Mouse (Mus musculus) left cerebral cortex, adult 9 months (tissue): ENCODE results near the gene Psmb8.
A peak's percentile ranks its signal among the peaks of the same experiment; 100 is the strongest.
"Not testable (repeated sequence)": the region's sequence is repeated elsewhere in the genome, so short reads cannot be mapped to it uniquely, and the experiment has no call there.

Experiments
- DNase-seq, 2 experiments: peaks; one replicate each; pipeline ENCODE4 v3.0.0; 2022; ENCODE audit warnings: low spot score in 2 of 2

The Psmb8 gene

DNA sequence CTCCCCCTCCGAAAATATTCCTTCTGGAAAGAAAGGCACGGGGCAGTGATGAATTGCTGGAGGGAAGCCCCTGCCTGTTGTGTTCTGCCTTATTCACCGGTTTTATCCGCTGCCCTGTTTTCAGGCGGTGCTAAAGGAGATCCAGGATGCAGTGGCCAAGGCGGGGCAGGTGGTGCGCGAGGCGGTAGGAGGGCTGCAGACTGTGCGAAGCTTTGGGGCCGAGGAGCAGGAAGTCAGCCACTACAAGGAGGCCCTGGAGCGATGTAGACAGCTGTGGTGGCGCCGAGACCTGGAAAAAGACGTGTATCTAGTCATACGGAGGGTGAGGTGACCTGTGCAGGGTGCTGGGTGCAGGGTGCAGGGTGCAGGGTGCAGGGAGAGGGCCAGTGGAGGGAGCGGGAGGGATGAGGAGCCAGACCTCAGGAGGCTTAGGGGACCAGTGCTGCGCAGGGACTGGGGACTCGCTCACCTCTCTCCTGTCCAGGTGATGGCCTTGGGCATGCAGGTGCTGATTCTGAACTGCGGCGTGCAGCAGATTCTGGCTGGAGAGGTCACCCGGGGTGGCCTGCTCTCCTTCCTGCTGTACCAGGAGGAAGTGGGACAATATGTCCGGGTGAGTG lies 14.3 kb downstream of the Psmb8 start:
- DNase-seq, result no peak

DNA sequence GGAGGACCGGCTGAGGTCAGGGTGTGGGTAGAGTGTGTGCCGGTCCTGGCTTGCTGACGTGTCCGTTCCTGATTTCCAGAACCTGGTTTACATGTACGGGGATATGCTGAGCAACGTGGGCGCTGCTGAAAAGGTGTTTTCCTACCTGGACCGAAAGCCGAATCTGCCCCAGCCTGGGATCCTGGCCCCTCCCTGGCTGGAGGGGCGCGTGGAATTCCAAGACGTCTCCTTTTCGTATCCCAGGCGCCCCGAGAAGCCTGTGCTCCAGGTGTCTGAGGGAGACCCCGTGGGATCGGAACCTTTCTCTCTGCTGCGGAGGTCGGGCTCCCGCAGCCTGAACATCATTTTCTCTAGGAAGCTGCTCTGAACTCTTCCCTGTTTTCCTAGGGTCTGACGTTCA lies 16.4 kb downstream of the Psmb8 start:
- DNase-seq, result no peak

- DNase-seq, result no peak
Observed at GRCm38 (mm10) chr17:34215176-34215575, 17.7 kb downstream of the Psmb8 start.

DNA sequence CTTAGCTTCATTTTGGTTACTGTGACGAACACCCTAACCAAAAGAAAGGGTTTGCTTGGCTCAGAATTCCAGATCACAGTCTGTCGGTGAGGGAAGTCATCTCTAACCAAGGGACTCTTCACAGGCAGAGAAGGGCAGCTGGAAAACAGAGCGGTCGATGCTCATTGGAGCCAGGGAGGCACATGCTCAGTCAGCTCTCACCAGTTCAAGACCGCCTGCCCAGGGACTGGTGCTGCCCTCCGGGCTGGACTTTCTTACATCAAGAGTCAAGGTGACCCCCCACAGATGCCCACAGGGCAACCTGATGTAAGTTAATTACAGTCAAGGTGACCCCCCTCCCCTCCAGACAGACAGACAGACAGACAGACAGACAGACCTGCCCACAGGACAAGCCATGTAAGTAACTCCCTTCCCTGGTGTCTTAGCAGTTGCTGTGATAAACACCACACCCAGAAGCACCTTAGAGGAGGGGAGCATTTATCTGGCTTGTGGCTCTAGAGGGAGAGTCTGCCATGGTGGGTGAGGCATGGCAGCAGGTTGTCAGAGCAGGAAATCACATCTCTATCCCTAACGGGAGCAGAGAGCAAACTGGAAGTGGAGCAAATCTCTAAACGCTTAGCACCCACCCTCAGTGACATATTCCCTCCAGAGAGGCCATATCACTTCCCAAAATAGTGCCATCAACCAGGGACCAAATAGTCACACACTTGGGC lies 19.9 kb downstream of the Psmb8 start:
- DNase-seq, result no peak

GRCm38 (mm10) chr17:34217986-34218385 lies 20.5 kb downstream of the Psmb8 start:
- no peak for DNase-seq

DNA sequence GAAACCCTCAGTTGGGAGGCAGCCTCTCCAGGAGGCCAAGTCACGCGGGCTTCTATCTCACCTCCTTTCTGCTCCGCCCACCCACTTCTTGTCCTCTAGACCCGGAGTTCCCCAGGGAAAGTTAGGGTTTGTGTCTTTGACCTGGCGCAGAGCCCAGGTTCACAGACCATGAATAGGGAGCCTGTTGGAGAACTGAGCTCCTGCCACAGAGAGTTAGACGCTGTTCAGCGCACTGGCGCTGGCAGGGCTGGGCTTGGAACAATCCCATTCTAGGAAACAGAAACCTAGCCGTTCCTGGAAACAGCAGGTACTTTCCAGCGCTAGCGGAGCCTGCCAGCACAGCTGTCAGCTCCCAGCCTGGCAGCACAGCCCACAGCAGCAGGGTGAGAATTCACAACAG lies 21.2 kb downstream of the Psmb8 start:
- peak in 1 of 2 experiments; percentile 56 for DNase-seq

DNA sequence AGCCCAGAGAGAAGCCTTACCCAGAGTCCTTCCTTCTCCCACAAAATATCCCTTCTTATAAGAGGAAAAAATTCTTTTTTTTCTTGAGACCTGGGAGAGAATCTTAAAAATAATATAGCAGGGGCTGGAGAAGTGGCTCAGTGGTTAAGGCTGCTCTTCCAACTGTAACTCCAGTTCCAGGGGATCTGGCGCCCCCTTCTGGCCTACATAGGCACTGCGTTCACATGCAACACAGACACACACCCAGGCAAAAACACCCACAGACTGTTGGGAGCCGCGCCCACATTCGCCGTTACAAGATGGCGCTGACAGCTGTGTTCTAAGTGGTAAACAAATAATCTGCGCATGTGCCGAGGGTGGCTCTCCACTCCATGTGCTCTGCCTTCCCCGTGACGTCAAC lies 21.6 kb downstream of the Psmb8 start:
- DNase-seq, result not testable (repeated sequence)

- peak; percentile 45 to 58 for DNase-seq
Observed at GRCm38 (mm10) chr17:34219801-34220200, 22.3 kb downstream of the Psmb8 start.

- DNase-seq, result not testable (repeated sequence)
Observed at GRCm38 (mm10) chr17:34220401-34220800, 22.9 kb downstream of the Psmb8 start.

DNA sequence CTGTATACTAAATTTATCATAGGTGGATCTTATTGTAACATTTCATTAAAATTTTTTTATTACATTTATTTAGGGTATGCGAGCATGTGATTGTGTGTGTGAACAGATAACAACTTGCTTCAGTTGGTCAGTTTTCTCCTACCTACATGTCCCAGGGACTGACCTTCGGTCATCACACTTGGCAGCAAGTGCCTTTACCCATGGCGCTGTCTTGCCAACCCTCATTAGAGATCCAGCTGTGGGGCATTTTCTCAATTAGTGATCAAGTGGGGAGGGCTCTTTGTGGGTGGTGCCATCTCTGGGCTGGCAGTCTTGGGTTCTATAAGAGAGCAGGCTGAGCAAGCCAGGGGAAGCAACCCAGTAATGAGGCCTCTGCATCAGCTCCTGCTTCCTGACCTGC lies 27.3 kb downstream of the Psmb8 start:
- no peak for DNase-seq

DNA sequence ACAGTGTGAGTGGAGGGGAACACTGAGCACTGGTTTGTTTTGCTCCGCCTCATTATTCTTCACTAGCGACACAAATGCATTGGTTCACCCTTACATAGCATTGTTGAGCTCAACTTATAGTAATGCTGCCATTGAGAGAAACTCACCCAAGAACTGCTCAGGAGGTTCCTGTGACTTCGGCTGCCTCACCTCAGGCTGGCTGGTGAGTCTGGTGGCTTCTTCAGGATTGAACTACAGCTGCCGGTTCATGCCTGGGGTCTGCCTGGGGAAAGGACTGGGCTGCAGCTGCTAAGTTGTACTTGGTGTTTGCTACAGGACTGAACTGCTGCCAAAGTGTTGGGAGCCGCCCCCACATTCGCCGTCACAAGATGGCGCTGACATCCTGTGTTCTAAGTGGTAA lies 27.9 kb downstream of the Psmb8 start:
- DNase-seq, result no peak

GRCm38 (mm10) chr17:34225911-34226310 lies 28.4 kb downstream of the Psmb8 start:
- DNase-seq, result not testable (repeated sequence)

- DNase-seq, result peak in 1 of 2 experiments; percentile 20
Observed at GRCm38 (mm10) chr17:34230971-34231370, 33.5 kb downstream of the Psmb8 start.

GRCm38 (mm10) chr17:34232021-34232420 lies 34.5 kb downstream of the Psmb8 start:
- DNase-seq, result not testable (repeated sequence)

GRCm38 (mm10) chr17:34234926-34235325 lies 37.4 kb downstream of the Psmb8 start:
- DNase-seq, result peak in 1 of 2 experiments; percentile 78

GRCm38 (mm10) chr17:34236691-34237090 lies 39.2 kb downstream of the Psmb8 start:
- no peak for DNase-seq

GRCm38 (mm10) chr17:34237741-34238140 lies 40.2 kb downstream of the Psmb8 start:
- DNase-seq, result no peak

DNA sequence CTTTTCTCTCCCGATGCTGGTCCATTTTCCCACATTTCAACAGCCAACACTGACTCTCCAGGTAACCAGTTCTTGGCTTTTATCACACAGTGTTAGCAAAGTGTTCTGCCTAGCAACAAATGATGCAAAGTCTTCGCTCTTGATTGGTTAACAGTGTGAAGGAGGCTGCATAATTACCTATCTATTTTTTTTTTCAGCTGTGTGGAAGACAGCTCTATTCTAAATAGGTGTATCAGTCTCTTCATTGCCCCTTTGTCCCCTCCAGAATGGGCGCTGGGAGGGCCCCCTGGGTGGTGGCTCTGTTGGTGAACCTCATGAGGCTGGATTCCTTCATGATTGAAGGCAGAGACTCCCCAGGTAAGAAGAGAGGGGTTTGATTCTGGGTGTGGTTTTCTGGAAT lies 41.2 kb downstream of the Psmb8 start, which contains the start of gene H2-Ob:
Gene H2-Ob, plus strand, starts transcription at position 198 of the 400 bp plus-strand sequence.
- DNase-seq, result peak in 1 of 2 experiments; percentile 58

GRCm38 (mm10) chr17:34239601-34240041 lies 42.1 kb downstream of the Psmb8 start:
- no peak for DNase-seq

- no peak for DNase-seq
Observed at GRCm38 (mm10) chr17:34240366-34240765, 42.8 kb downstream of the Psmb8 start.

DNA sequence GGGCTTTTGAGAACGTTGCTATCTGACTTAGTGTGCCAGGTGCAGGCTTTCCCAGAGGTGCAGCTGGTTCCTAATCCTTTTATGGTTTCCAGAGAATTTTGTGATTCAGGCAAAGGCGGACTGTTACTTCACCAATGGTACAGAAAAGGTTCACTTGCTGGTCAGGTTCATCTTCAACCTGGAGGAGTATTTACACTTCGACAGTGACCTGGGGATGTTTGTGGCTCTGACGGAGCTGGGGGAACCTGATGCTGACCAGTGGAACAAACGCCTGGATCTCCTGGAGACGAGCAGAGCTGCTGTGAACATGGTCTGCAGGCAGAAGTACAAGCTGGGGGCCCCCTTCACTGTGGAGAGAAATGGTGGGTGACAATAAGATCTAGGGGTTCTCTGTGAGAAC lies 43.4 kb downstream of the Psmb8 start:
- no peak for DNase-seq

DNA sequence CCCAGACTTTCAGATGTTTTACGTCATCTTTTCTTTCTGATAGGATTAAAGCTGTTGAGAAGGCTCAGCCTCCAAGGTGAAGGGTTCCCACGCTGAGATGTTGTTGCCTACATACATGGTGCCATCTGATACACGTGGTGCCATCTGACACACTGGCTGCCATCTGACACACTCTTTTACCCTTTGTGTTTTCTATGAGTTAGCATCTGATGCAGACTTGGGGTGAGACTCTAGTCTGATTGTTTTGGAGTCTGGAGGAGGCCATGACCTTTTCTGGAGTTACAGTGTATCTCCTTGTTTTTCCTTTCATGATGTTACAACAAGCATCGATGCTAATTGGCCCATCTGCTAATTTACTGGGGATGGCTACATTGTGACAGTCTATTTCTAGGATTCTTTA lies 47.1 kb downstream of the Psmb8 start:
- no peak for DNase-seq

DNA sequence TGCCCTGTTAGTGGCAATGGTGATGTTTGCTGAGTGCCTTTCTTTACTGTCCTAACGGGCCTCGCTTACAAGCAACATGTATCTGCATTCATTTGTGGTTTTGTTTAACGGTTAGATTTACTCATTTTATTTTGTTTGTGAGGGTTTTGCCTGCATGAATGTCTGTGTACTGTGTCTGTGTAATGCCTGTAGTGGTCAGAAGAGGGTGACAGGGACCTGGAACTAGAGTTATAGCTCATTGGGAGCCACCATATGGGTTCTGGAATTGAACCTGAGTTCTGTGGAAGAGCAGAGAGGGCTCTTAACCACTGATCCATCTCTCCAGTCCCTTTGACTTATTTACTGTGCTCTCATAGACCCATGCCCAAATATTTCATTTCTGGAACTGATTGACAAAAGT lies 49.5 kb downstream of the Psmb8 start:
- no peak for DNase-seq
